Mouse (Mus musculus): ENCODE measurements at regions not wholly inside any gene's neighbourhood (a gene's known extent, or its start where the extent isn't known, plus 50 kb on each side); places are given as distances from the start of the nearest gene placed in this dataset.

GRCm38 (mm10) chr16:92953936-92954654 lies 128.1 kb upstream of the Runx1 start:
- no peak for ATAC-seq (ENCODE audit: low FRiP score)
- no peaks in the 10 kb centered on the region for H3K4me1 ChIP-seq (ENCODE audit: insufficient read depth, low read length)
- no peak for TF ChIP-seq CTCF (IDR thresholded peaks at IDR 0.05)

DNA sequence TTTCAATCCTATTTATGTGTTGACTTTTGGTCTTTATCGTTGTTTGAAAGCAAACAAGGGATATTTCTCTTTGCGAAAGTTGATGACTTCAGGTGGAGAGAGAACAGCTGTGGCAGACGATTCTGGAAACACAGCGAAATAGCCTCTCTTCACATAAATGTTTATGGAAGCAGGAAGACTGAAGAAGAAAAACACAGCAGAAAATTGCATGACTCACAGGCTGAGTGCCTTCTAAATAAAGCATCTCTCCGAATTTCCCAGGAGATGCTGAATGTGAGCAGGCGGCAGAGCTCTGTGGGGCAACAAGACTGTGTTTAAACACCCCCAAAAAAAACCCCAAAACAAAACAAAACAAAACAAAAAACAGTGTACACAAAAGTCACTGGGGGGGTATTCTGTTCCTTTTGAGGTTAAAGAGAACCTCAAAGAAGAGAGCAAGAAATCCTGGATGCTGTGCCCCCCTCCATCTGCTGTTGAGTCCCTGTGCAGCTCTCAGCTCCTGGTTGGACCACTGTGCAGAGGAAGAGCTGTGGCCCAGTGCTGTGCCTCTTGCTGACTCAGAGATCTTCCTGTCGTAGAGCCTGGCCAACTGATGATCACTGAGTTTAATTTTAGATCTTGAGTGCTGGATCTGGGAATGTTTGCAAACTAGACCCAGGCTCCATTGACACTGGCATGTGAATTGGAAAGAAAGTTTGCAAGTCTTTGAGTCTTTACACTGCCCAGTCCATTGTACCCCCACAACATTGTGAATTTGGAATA lies 126.6 kb upstream of the Runx1 start:
- TF ChIP-seq CTCF (IDR thresholded peaks at IDR 0.05): no peak
- no peak for DNase-seq (ENCODE audit: low spot score)
- Histone ChIP-seq H3K9me3 (ENCODE audit: low read length) (no peaks in the 10 kb centered on the region), H3K9ac (replicated peaks; ENCODE audit: low read length, poor library complexity, severe bottlenecking) (no peak overlapping the region), H3K27me3 (ENCODE audit: insufficient read depth, low read length) (no peaks in the 10 kb centered on the region), H3K4me2 (ENCODE audit: low read depth, low read length, poor library complexity, severe bottlenecking) (no peak overlapping the region), H3K36me3 (ENCODE audit: insufficient read depth, low read length) (no peaks in the 10 kb centered on the region), H3K27ac (ENCODE audit: low read depth, low read length) (no peak overlapping the region), H3K4me3 (ENCODE audit: low read depth, low read length) (no peak overlapping the region), H3K4me1 (ENCODE audit: insufficient read depth, low read length) (no peaks in the 10 kb centered on the region)
- no peak for ATAC-seq (ENCODE audit: low FRiP score)
- WGBS: 73% methylated on average over 7 of the region's 7 CpGs

More at GRCm38 (mm10) chr16:92953936-92954654, 128.1 kb upstream of the Runx1 start:
- Histone ChIP-seq H3K4me2 (ENCODE audit: low read depth, low read length, poor library complexity, severe bottlenecking) (no peak overlapping the region), H3K9me3 (ENCODE audit: low read length) (no peaks in the 10 kb centered on the region), H3K36me3 (ENCODE audit: insufficient read depth, low read length) (no peaks in the 10 kb centered on the region), H3K27me3 (ENCODE audit: insufficient read depth, low read length) (no peaks in the 10 kb centered on the region), H3K9ac (replicated peaks; ENCODE audit: low read length, poor library complexity, severe bottlenecking) (no peak overlapping the region), H3K4me3 (ENCODE audit: low read depth, low read length) (no peak overlapping the region), H3K27ac (ENCODE audit: low read depth, low read length) (no peak overlapping the region)
- WGBS: 65% methylated on average over 11 of the region's 11 CpGs
- DNase-seq (ENCODE audit: low spot score): peak; percentile 47

- H3K27ac ChIP-seq (ENCODE audit: low read depth, low read length): no peak overlapping the region
- 81% methylated on average over 6 of the region's 6 CpGs for WGBS
- no peaks in the 10 kb centered on the region for H3K36me3 ChIP-seq (ENCODE audit: insufficient read depth, low read length)
- H3K27me3 ChIP-seq (ENCODE audit: insufficient read depth, low read length): no peaks in the 10 kb centered on the region
- no peak overlapping the region for H3K4me3 ChIP-seq (ENCODE audit: low read depth, low read length)
- no peaks in the 10 kb centered on the region for H3K9me3 ChIP-seq (ENCODE audit: low read length)
- H3K9ac ChIP-seq (replicated peaks; ENCODE audit: low read length, poor library complexity, severe bottlenecking): no peak overlapping the region
- TF ChIP-seq CTCF (IDR thresholded peaks at IDR 0.05): no peak
- H3K4me2 ChIP-seq (ENCODE audit: low read depth, low read length, poor library complexity, severe bottlenecking): no peak overlapping the region
- no peak for DNase-seq (ENCODE audit: low spot score)
- H3K4me1 ChIP-seq (ENCODE audit: insufficient read depth, low read length): no peaks in the 10 kb centered on the region
- no peak for ATAC-seq (ENCODE audit: low FRiP score)
Observed at GRCm38 (mm10) chr16:92951516-92951915, 125.6 kb upstream of the Runx1 start.

GRCm38 (mm10) chr16:92948494-92948893 lies 122.5 kb upstream of the Runx1 start:
- TF ChIP-seq CTCF (IDR thresholded peaks at IDR 0.05): no peak
- DNase-seq (ENCODE audit: low spot score): no peak
- WGBS: 97% methylated on average over 13 of the region's 13 CpGs
- Histone ChIP-seq H3K36me3 (ENCODE audit: insufficient read depth, low read length) (no peaks in the 10 kb centered on the region), H3K9me3 (ENCODE audit: low read length) (no peaks in the 10 kb centered on the region), H3K27me3 (ENCODE audit: insufficient read depth, low read length) (no peaks in the 10 kb centered on the region), H3K27ac (ENCODE audit: low read depth, low read length) (no peak overlapping the region), H3K9ac (replicated peaks; ENCODE audit: low read length, poor library complexity, severe bottlenecking) (no peak overlapping the region), H3K4me3 (ENCODE audit: low read depth, low read length) (no peak overlapping the region), H3K4me1 (ENCODE audit: insufficient read depth, low read length) (no peaks in the 10 kb centered on the region), H3K4me2 (ENCODE audit: low read depth, low read length, poor library complexity, severe bottlenecking) (no peak overlapping the region)
- no peak for ATAC-seq (ENCODE audit: low FRiP score)

DNA sequence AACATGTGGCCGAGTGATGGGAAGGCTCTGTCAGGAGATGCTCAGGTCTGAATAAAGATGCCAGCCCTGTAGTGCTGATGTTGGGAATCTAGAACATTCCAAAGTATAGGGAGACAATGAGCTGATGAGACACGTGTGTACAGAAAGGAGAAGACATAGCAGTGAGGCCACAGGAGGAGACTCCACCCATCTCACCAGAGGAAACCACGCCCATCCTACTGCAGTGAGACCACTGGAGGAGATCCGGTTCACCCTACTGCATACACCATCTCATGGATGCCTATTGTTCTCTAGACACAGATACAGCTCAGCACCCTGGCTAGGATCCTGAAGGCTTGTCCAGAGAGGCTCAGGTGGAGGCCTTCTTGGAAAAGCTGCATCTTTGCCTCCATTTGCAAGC lies 120.6 kb upstream of the Runx1 start:
- TF ChIP-seq CTCF (IDR thresholded peaks at IDR 0.05): no peak
- Histone ChIP-seq H3K36me3 (ENCODE audit: insufficient read depth, low read length) (no peaks in the 10 kb centered on the region), H3K9me3 (ENCODE audit: low read length) (no peaks in the 10 kb centered on the region), H3K4me1 (ENCODE audit: insufficient read depth, low read length) (no peaks in the 10 kb centered on the region), H3K4me2 (ENCODE audit: low read depth, low read length, poor library complexity, severe bottlenecking) (no peak overlapping the region), H3K27ac (ENCODE audit: low read depth, low read length) (no peak overlapping the region), H3K27me3 (ENCODE audit: insufficient read depth, low read length) (no peaks in the 10 kb centered on the region), H3K4me3 (ENCODE audit: low read depth, low read length) (no peak overlapping the region), H3K9ac (replicated peaks; ENCODE audit: low read length, poor library complexity, severe bottlenecking) (no peak overlapping the region)
- DNase-seq (ENCODE audit: low spot score) (no peak), ATAC-seq (ENCODE audit: low FRiP score) (no peak)
- WGBS: 88% methylated on average over 4 of the region's 4 CpGs

GRCm38 (mm10) chr16:92943901-92944300 lies 118.0 kb upstream of the Runx1 start:
- Histone ChIP-seq H3K9ac (replicated peaks; ENCODE audit: low read length, poor library complexity, severe bottlenecking) (no peak overlapping the region), H3K9me3 (ENCODE audit: low read length) (no peaks in the 10 kb centered on the region), H3K4me3 (ENCODE audit: low read depth, low read length) (no peak overlapping the region), H3K27me3 (ENCODE audit: insufficient read depth, low read length) (no peaks in the 10 kb centered on the region), H3K4me1 (ENCODE audit: insufficient read depth, low read length) (no peaks in the 10 kb centered on the region), H3K27ac (ENCODE audit: low read depth, low read length) (no peak overlapping the region), H3K4me2 (ENCODE audit: low read depth, low read length, poor library complexity, severe bottlenecking) (no peak overlapping the region), H3K36me3 (ENCODE audit: insufficient read depth, low read length) (no peaks in the 10 kb centered on the region)
- DNase-seq (ENCODE audit: low spot score) (no peak), ATAC-seq (ENCODE audit: low FRiP score) (no peak)
- TF ChIP-seq CTCF (IDR thresholded peaks at IDR 0.05): no peak
- WGBS: 86% methylated on average over 2 of the region's 2 CpGs
